Mouse (Mus musculus) erythroblast, embryonic 14.5 days (primary cell): ENCODE data around the gene Sik1.

ENCODE experiments used
- GATA1 ChIP-seq: IDR thresholded peaks from 2 replicates; pipeline ENCODE4 v1.6.1; 2012; ENCODE audit warnings: low read length, inconsistent platforms, mixed read lengths
- TAL1 ChIP-seq: IDR thresholded peaks from 3 replicates; pipeline ENCODE4 v1.6.1; 2012; ENCODE audit warnings: low read length, inconsistent platforms, mixed read lengths

DNA sequence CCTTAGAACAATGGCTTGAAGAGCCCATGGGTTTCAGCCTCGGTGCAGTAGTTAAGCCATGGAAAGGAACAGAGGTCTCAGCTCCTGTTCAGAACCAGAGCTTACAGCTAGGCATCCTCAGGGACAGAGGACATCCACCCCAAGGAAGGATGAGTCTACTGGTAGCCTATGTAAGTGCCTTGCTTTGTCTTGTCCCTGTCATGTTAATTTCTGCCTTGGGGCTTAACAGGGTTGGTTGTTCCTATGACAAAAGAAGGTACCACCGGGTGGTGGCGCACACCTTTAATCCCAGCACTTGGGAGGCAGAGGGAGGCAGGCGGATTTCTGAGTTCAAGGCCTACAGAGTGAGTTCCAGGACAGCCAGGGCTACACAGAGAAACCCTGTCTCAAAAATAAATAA lies 44.3 kb downstream of the Sik1 start:
- TF ChIP-seq GATA1 (no peak), TAL1 (no peak)
